Mouse (Mus musculus): ENCODE data around the gene Nphs1.
"Not testable (repeated sequence)": the region's sequence is repeated elsewhere in the genome, so short reads cannot be mapped to it uniquely, and the experiment has no call there.

Gene Nphs1

GRCm38 (mm10) chr7:30443696-30444095 is 14.4 kb upstream of the Nphs1 start:
- DNase-seq, result no peak

DNA sequence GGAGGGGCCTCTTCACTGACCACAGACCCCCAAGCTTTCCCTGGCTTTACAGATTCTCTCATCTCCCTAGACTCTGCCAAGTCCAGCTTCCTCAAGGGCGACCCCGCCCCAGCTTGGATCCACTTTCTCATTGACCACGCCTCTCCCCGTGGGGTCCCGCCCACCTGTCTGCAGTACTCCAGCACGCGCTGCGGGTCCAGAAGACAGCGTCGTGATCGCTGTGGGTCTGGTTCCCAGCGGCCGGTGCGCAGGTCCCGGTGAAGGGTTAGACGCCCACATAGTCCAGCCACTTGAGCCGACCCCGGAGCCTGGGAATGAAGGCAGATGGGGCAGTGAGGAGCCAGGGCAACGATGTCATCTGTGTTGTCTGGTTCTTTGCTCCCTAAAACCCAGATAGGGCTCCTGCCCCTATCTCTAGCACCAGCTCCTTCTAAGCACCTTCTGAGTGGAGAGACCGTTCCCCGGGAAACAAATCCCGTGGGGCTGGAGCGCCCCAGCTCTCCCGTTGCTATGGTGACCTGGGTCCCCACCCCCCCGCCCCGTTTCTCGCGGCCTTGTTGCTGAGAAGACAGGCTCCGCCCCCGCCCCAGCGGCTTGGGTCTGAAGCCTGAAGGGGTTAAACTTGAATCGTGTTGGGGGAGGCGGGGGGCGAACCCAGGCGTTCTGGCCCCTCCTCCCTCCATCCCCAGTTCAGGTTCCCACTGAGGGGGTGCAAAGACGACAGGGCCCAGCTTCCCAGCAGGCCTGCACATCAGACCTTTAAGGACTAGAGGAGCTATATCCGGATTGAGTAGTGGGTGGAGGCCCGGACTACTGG is 13.8 kb upstream of the Nphs1 start:
- no peak for DNase-seq

GRCm38 (mm10) chr7:30444971-30445751 is 13.0 kb upstream of the Nphs1 start, which contains the start of gene Aplp1:
Aplp1 (minus strand) TSS chr7:30445535.
- peak; percentile 51 for DNase-seq

DNA sequence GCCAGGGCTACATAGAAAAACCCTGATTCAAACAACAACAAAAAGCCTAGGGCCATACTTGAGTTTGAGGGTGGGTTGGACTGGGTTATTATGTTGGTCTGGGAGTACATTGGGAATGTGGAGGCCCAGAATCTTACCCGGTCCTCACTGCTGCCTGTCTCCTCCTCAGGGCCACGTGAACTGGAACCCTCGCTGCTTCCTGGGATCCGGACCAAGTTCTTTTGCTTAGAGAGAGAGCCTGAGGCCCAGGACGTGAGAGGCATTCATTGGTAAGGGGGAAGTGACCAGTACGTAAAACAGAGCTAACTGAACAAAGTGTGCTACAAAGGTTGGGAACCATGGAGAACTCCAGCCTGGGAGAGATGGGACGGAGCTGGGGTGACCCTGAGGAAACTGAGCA is 7.9 kb upstream of the Nphs1 start:
- DNase-seq, result no peak

DNA sequence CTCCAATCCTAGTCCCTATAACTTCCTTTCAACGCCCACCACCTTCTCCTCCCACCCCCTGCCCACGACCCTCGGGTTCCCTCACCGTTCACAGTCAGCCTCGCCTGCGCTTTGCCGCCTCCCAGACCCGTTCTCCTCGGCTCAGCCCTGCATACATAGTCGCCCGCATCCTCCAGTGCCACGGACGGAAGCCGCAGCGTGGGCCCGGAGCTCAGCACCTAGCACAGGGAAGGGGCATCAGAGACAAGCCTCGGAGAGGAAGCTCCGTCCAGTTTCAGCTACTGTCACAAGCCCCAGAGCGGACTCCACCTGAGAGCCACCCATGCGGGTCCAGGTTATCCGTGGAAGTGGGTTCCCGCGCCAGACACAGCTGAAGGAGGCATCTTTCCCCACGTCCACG is 4.8 kb upstream of the Nphs1 start:
- no peak for DNase-seq

DNA sequence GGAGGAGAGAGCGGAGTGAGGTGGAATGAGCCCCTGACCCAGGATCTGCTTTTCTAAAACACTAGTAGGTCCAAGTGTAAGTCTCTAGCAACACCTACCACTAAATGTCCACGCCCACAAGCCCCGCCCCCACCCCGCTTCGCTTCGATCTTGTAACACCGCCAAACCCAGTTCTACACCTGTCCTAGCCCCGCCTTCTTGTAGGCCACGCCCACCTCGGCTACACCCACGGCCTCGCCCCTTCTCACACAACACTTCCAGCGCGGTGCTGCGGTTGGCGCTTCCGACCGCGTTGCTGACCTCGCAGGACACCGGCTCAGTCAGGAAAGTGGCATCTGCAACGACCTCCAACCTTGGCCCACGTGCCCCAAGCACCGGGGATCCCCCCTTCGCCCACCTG is 4.3 kb upstream of the Nphs1 start:
- peak; percentile 48 for DNase-seq

DNA sequence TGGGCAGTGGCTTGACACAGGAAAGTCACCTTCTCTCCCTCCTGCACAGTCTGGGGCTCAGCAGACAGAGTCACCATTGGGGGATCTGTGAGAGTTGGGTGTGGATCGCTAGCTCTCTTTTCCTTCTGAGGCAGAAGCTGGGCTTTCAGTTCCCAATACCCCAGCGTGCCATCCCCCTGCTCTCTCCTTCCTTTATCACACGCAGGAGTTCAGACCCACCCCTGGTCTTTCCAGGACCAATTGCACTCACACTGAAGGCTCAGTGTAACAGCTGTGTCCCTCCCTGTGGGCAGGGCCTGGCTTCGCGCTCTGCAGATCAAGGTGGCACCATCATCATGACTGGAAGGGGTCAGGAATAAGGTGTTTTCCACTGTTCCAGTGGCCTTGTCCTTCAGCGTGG is 3.9 kb upstream of the Nphs1 start:
- DNase-seq, result no peak

- no peak for DNase-seq
These were observed 1.6 kb upstream of the Nphs1 start for GRCm38 (mm10) chr7:30456487-30456886.

DNA sequence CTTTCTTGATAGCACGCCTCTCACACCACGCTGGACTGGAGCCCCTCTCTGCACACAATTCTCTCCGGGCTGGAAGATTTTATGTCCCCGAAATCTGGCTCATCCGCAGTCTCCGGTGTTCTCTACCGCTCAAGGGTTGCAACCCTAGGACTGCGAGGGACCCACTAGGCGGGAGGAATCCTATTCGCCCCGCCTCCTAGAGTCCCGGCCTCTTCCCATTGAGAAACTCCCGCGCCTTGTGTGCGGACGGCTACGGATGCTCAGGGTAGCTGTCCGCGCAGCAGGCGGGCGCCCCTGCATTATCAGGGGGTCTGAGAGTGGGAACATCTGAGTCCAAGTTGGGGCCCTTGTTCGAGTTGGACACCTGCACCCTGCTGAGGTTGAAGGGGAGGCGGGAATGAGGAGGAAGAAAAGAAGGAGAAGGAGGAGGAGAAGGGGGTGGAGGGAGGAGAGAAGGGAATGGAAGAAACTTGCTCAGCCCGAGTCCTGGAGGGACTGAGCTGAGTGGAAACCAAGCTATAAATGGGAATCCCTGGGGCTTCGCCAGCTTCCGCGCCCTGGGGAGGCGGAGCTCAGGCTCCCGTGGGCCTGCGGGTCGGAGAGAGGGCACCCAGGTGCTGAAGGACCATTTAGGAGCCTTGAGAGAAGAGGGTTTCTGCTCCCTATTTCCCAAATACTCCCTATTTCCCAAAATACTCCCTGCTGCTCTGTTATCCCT is 1.0 kb upstream of the Nphs1 start:
- DNase-seq, result no peak

DNA sequence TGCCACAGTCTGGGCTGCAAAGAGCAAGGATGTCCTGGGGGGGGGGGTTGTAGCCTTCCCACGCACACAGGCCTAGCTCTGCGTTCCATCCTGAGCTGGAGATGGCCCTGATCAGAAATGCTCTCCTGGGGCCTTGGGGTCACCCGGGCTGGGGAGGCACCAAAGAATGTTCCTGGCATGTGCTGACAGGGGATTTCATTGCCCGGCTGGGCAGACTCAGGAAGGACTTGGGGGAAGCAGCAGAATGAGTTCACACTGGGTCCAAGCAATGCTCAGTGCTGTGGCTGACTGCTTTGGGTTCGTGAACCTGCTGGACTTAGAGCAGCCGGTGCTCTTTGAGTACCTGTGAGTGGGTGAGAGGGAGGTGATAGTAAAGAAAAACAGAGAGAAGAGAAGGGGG is 1.4 kb downstream of the Nphs1 start:
- no peak for DNase-seq

DNA sequence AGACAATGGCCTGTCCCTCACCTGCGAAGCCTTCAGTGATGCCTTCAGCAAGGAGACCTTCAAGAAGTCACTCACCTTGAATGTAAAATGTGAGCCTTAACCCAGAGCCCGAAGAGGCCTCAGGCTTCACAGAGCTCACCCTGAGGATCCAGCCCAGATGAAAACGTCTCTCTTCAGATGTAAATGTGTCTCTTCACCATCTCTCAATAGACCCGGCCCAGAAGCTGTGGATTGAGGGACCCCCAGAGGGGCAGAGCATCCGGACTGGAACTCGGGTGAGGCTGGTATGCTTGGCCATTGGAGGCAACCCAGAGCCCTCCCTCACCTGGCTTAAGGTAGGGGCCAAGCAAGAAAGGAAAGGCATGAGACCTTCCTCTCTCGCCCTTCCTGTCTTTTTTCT is 5.5 kb downstream of the Nphs1 start:
- DNase-seq, result no peak

GRCm38 (mm10) chr7:30463996-30464395 is 5.9 kb downstream of the Nphs1 start:
- DNase-seq, result no peak

GRCm38 (mm10) chr7:30464816-30465300 is 6.7 kb downstream of the Nphs1 start:
- no peak for DNase-seq

- peak; percentile 61 for DNase-seq
These were observed 14.3 kb downstream of the Nphs1 start for GRCm38 (mm10) chr7:30472411-30472810.

DNA sequence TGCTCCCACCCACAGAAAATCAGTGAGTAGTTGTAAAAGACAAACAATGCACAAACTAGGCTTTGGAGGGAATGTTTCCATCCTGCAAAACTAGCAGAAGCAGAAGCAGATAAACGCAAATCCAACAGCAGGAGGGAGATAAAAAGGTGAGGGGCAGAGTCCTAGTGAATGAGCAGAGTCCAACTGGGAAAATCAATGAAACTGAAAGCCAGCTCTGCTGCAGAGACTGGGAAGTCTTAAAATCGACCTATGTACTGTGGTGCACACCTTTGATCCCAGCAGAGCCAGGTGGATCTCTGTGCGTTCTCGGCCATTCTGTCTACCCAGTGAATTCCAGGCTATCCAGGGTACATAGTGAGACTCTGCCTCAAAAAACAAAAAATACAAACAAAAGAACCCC is 16.9 kb downstream of the Nphs1 start:
- DNase-seq, result no peak

- not testable (repeated sequence) for DNase-seq
These were observed 18.0 kb downstream of the Nphs1 start for GRCm38 (mm10) chr7:30476136-30476535.

DNA sequence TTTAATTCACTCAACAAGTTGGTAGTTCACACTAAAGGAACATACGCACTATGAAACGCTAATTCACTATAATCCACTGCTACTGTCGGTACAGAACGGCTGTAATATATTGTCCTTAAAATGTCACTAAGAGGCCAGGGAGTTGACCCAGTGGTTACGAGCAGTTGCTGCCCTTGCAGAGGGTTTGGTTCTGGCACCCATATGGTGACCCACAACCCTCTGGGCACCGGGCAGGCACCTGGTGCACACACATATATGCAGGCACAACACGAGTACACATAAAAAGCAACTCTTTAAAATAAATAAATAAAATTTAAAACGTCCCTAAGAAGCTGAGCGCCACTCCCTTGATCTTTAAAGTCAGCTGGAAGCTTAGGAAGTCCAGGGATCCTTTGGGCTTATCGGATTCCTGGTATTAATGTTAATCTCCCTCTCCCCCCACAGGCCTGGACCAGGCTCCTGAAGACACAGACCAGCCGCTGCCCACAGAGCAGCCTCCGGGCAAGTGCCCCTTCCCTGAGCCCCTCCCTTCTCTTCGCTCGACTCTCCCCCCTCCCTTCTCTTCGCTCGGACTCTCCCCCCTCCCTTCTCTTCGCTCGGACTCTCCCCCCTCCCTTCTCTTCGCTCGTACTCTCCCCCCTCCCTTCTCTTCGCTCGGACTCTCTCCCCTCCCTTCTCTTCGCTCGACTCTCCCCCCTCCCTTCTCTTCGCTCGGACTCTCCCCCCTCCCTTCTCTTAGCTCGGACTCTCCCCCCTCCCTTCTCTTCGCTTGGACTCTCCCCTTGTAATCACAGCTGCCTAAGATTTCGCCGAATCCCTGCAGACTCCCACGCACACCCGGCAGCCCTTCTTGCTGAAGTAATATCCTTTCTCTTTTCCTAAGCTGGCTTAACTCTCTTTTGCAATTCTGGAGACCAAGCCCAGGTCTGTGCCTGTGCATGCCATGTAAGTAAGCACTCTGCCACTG is 19.6 kb downstream of the Nphs1 start:
- no peak for DNase-seq

GRCm38 (mm10) chr7:30484250-30484649 is 26.1 kb downstream of the Nphs1 start:
- no peak for DNase-seq

DNA sequence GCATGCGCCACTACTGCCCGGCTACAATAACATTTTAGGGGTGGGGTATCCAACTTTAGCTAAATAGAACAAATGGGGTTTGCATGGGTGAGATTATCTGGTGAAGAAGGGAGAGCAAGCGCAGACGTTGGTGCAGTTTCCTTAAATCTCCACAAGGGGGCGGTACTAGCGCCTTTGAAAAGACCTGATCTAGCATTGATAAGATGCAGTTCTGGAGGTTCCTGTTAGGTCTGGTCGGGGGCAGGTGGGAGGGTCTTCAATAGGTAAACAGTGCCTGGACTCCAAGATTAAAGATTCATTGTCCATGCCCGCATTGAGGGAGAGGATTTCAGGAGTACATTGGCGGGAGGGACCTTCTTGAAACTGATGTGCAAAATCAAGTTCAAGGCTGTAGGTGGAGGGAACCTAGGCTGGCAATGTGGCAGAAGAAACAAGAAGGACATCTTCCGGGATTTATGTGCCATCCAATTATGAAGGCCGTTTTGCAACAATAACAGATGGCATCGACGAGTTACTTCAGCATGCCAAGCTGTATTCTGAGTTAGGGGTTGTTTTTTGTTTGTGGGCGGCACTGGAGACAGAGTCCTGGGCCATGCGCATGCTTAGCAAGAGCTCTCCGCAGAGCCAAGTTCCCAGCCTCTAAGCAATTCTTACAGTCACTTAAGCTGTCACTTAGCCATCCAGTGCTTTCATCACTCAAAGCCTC is 32.3 kb downstream of the Nphs1 start:
- DNase-seq, result peak; percentile 36

GRCm38 (mm10) chr7:30490957-30491307 is 32.8 kb downstream of the Nphs1 start:
- DNase-seq, result no peak

GRCm38 (mm10) chr7:30492765-30493164 is 34.6 kb downstream of the Nphs1 start:
- peak; percentile 79 for DNase-seq

All from thymus, postnatal 25 days (tissue).